Mouse (Mus musculus) hindbrain, embryonic 12.5 days (tissue): ENCODE measurements around the gene Rgs16. TPM values are rescaled to one million over a fixed set of nuclear protein-coding genes. Genes with fewer than 3 reads are reported as not detected.

Experiments
- ATAC-seq: fragments of 200-750 bp; cut with Nextera tagmentation; 2 replicates; pipeline ENCODE4 v1.8.0; 2017; ENCODE audit warnings: moderate TSS enrichment; ENCODE audit not compliant: low FRiP score
- H3K27ac ChIP-seq: fragments of 300-500 bp; sonication (generic); 2 replicates; pipeline ENCODE4 v1.5.1; 2016; ENCODE audit warnings: mild to moderate bottlenecking
- H3K27me3 ChIP-seq: fragments of 300-500 bp; sonication (generic); 2 replicates; pipeline ENCODE4 v1.6.1; 2016; ENCODE audit warnings: mild to moderate bottlenecking
- H3K36me3 ChIP-seq: fragments of 300-500 bp; sonication (generic); 2 replicates; pipeline ENCODE4 v1.6.1; 2016; ENCODE audit warnings: mild to moderate bottlenecking
- H3K4me1 ChIP-seq: fragments of 300-500 bp; sonication (generic); 2 replicates; pipeline ENCODE4 v1.6.1; 2016
- H3K4me2 ChIP-seq: fragments of 300-500 bp; sonication (generic); replicated peaks from 2 replicates; pipeline ENCODE4 v1.6.1; 2016; ENCODE audit warnings: mild to moderate bottlenecking
- H3K4me3 ChIP-seq: fragments of 300-500 bp; sonication (generic); 2 replicates; pipeline ENCODE4 v1.5.1; 2016; ENCODE audit warnings: mild to moderate bottlenecking
- H3K9ac ChIP-seq: fragments of 300-500 bp; sonication (generic); 2 replicates; pipeline ENCODE4 v1.6.1; 2016; ENCODE audit warnings: mild to moderate bottlenecking, moderate library complexity
- H3K9me3 ChIP-seq: fragments of 300-500 bp; sonication (generic); replicated peaks from 2 replicates; pipeline ENCODE4 v1.6.1; 2016; ENCODE audit warnings: mild to moderate bottlenecking
- WGBS: fragments of 180-500 bp; shearing (Covaris S2); methylation state at CpG from one replicate; pipeline ENCODE4 v1.1.7; 2016; 5-methylcytosine and 5-hydroxymethylcytosine counted together
- polyA plus RNA-seq: library from polyadenylated mRNA; unstranded; fragments of >200 nt; fragmentation: Nextera tagmentation; extraction: Ambion mirVana; gene quantifications from 2 replicates; pipeline ENCODE4 v1.2.1, GENCODE M21; 2016

Rgs16 gene
- polyA plus RNA-seq, 1 experiment from 2014 or later = 24.9 TPM

DNA sequence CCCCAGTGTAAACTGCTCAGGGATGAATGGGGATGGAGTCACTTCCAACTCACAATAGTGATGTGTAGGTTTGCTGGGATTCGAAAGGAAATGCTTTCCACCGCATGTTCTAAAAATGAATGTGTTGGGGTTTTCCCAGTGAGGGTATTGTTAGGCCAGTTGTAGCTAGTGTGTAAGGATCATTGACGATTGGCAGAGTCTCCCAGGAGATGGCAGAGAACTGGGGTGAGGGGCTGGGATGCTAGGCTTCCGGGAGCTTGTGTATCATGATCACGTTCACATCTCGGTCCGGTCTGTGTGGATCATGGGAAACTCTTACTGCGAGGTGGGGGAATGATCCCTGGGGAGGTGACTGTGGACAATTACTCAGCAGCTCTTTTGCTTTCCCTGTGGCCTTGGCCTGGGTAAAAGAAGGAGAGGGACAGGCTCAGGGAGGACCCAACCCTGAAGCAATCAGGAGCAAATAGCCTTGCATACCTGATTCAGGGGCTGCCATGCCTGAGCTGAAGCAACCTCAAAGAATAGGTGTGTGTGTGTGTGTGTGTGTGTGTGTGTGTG, 37.2 kb upstream of the Rgs16 start:
- no peaks in the 10 kb centered on the region for H3K9me3 ChIP-seq
- peak overlapping the region; percentile 55 for H3K27ac ChIP-seq
- H3K9ac ChIP-seq = no peak overlapping the region
- H3K4me3 ChIP-seq = no peak overlapping the region
- H3K27me3 ChIP-seq = no peaks in the 10 kb centered on the region
- H3K4me1 ChIP-seq = peaks cover 37% of the 10 kb centered on the region
- WGBS = 46% methylated on average over 8 of the region's 8 CpGs
- ATAC-seq = peak; percentile 39
- H3K4me2 ChIP-seq = peak overlapping the region; percentile 27; the same call in 1 of the 2 replicates
- no peaks in the 10 kb centered on the region for H3K36me3 ChIP-seq

DNA sequence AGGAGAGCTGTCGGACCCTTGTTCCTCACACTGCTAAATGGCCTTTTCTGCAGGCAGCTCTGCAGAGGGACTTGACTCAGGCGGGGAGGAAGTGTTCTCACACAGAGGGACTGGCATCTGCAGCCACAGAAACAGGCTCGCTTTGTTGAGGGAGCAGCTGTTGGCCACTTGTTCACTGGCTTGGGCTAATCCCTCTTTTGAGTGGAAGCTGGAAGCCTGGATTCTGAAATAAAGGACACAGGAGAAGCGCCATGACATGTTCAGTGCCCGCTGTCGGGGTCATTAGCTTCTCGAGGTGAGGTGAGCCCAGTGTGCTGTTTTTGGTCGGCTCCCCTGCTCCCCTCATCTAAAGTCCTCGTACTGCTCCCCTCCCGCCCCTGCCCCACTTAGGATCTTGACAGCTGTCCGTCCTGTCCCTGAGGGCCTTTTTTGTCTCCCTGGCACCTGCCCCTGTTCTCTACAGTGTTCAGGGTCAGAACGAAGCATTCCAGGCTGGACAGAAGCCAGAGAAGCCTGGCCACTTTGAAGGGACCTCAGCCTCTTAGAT, 36.6 kb upstream of the Rgs16 start:
- H3K36me3 ChIP-seq = no peaks in the 10 kb centered on the region
- H3K4me2 ChIP-seq = peak overlapping the region; percentile 27
- peaks cover 34% of the 10 kb centered on the region for H3K4me1 ChIP-seq
- peak overlapping the region; percentile 55 for H3K27ac ChIP-seq
- H3K9me3 ChIP-seq = no peaks in the 10 kb centered on the region
- no peak overlapping the region for H3K9ac ChIP-seq
- no peak overlapping the region for H3K4me3 ChIP-seq
- 4% methylated on average over 12 of the region's 12 CpGs for WGBS
- ATAC-seq = peak; percentile 77
- H3K27me3 ChIP-seq = no peaks in the 10 kb centered on the region

DNA sequence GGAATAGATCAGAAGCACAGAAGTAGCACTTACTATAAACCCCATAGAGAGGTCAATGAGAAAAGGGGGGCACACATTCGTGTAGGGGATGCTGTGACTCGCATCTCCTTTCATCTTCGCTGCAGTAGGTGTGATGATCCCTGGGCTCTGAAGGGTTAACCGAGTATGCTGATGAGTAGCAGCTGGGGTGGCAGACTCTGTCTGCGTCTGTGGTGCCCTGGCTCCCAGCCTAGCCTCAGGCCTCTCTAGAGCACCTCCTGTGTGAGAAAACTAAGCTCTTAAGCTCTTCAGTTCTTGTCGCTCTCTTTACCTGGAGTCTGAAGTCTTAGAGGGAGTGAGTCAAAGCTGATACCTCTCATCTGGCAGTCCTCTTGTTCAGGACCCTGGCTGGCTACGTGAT, 36.0 kb upstream of the Rgs16 start:
- Histone ChIP-seq H3K36me3 (no peaks in the 10 kb centered on the region), H3K4me3 (no peak overlapping the region), H3K4me1 (peaks cover 28% of the 10 kb centered on the region), H3K9me3 (no peaks in the 10 kb centered on the region), H3K4me2 (0 out of 2 replicates have a peak overlapping the region, but pooled peaks have one; percentile 27), H3K27me3 (no peaks in the 10 kb centered on the region), H3K9ac (no peak overlapping the region), H3K27ac (peak overlapping the region; percentile 55; the same call in 1 of the 2 replicates)
- no peak for ATAC-seq
- 9% methylated on average over 7 of the region's 7 CpGs for WGBS

DNA sequence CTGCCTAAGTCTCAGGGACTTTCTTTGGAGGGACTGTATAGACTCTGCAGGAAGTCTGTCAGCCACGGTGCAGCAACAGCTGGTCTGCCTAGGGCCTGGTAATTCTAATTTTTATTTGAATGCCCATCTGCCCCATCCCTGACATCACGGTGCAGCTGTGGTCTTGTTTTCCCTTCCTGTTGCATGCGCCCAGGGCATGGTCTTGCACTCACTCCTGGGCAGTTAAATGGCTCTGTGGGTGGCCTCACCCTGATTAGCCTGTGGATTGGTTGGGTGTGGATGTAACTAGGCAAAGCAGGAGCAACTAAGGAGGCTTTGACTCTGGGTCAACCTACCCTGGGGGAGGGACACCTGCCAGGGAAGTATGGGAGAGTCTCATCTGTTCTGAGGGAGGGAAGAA, 35.2 kb upstream of the Rgs16 start:
- Histone ChIP-seq H3K27ac (no peak overlapping the region), H3K9ac (no peak overlapping the region), H3K27me3 (no peaks in the 10 kb centered on the region), H3K36me3 (no peaks in the 10 kb centered on the region), H3K4me3 (no peak overlapping the region), H3K4me1 (peaks cover 26% of the 10 kb centered on the region), H3K9me3 (no peaks in the 10 kb centered on the region), H3K4me2 (no peak overlapping the region)
- WGBS = 15% methylated on average over 3 of the region's 3 CpGs
- ATAC-seq = peak; percentile 24; the same call in 1 of the 2 replicates

DNA sequence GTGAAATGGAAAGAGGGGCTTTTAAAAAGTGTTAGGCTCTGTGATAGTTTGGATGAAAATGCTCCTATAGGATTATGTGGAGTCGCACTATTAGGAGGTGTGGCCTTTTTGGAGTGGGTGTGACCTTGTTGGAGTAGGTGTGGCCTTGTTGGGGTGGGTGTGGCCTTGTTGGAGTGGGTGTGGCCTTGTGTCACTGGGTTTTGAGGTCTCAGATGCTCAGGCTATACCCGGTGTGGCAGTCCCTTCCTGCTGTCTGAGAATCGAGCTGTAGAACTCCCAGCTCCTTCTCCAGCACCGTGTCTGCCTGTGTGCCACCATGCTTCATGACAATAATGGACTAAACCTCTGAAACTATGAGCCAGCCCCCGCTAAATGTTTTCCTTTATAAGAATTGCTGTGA, 31.5 kb upstream of the Rgs16 start:
- no peak overlapping the region for H3K9ac ChIP-seq
- H3K27ac ChIP-seq = no peak overlapping the region
- H3K27me3 ChIP-seq = no peaks in the 10 kb centered on the region
- no peak overlapping the region for H3K4me2 ChIP-seq
- peaks cover 16% of the 10 kb centered on the region for H3K4me1 ChIP-seq
- H3K9me3 ChIP-seq = no peaks in the 10 kb centered on the region
- no peaks in the 10 kb centered on the region for H3K36me3 ChIP-seq
- H3K4me3 ChIP-seq = no peak overlapping the region
- ATAC-seq = no peak
- 84% methylated on average over 5 of the region's 5 CpGs for WGBS

DNA sequence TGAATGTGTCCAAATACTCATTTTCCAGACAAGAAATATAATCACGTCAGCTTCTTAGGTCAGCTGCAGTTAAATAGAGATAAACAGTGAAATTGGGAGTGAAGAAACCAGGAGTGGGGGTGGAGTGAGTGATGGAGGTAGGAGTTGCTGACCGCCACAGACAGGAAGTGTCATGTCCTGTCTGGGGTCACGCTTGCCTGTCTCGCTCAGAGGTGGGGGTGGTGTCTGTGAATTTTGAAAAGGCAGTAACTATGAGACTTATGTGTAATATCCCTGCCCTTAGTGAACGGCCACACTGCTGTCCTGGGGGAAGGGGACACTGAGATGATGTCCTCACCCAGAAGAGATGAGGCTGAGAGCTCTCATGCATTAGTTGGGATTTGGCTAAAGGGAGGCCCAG, 30.7 kb upstream of the Rgs16 start:
- no peak for ATAC-seq
- Histone ChIP-seq H3K27me3 (no peaks in the 10 kb centered on the region), H3K9me3 (no peaks in the 10 kb centered on the region), H3K4me1 (peaks cover 7% of the 10 kb centered on the region), H3K4me2 (no peak overlapping the region), H3K9ac (no peak overlapping the region), H3K4me3 (no peak overlapping the region), H3K36me3 (no peaks in the 10 kb centered on the region), H3K27ac (no peak overlapping the region)
- 72% methylated on average over 5 of the region's 5 CpGs for WGBS

DNA sequence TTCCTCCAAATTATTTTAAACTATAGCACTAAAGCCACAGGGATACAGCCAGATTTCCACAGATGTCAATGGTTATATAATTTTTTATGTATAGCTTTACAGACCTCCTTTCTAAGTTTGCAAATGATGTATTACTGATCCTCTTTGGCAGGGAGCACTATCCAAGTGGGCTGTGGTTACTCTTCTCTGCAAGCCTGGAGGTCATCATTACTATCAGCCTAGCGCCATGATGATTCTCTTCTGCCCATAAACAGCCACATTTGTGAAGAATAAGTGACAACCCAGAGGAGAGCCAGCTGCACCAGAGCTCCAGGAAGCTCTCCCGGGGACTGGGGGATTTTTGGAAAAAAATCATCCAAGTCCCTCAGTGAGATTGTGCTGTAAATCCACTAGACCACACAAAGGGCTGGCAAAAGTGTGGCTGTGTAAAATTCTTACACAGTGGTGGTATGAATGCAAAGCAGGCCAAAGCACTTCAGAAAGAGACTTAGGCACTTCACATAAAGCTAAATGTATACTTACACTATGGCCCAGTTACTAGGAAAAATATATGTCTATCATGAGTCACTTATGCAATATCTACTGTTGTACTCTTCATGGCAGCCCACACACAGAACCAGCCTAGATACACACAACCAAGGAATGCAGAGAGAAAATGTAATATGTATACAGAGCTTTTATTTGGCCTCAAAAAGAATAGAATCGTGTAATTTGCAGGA, 28.4 kb upstream of the Rgs16 start:
- no peak for ATAC-seq
- Histone ChIP-seq H3K27ac (no peak overlapping the region), H3K9ac (no peak overlapping the region), H3K36me3 (no peaks in the 10 kb centered on the region), H3K9me3 (no peaks in the 10 kb centered on the region), H3K4me2 (no peak overlapping the region), H3K4me1 (no peaks in the 10 kb centered on the region), H3K4me3 (no peak overlapping the region), H3K27me3 (no peaks in the 10 kb centered on the region)
- WGBS = 89% methylated on average over 3 of the region's 3 CpGs

DNA sequence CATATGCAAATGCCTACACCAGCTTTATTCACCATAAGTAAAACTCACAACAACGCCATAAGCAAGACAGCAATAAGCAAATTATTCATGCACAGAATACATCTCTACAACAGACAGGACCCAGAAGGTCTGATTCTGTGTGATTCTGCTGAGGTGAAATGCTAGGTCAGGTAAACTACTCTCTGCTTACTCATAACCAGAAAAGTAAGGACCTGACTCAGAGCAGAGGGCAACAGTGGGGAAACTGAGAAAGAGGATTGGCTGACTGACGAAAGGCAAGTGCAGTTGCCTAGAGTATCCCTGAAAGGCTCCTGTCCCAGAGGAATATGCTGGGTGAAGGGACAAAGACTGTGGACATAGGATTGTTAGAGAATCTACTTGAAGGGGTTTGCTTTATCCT, 27.5 kb upstream of the Rgs16 start:
- no peaks in the 10 kb centered on the region for H3K9me3 ChIP-seq
- no peak for ATAC-seq
- H3K27ac ChIP-seq = no peak overlapping the region
- no peak overlapping the region for H3K9ac ChIP-seq
- no peaks in the 10 kb centered on the region for H3K36me3 ChIP-seq
- H3K27me3 ChIP-seq = no peaks in the 10 kb centered on the region
- H3K4me3 ChIP-seq = no peak overlapping the region
- H3K4me1 ChIP-seq = no peaks in the 10 kb centered on the region
- no peak overlapping the region for H3K4me2 ChIP-seq
- 91% methylated on average over 2 of the region's 2 CpGs for WGBS

DNA sequence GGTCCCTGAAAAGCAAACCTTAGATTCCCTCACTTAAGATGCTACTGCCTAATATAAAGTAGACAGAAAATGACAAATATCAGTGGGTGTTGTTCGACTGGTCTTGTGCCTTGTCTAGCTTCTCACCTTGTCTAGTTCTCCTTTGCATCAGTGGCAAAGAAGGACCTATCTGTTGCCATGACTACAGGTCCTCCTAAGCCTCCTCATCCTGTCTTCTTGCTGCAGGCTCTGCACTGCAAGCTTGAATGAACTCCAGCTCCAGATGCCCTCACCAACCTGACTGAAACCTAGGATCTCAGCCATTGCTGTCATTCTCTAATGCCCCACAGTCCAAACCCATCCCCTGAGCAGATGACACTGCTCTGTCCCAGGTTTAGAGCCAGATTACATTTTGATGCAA, 22.2 kb upstream of the Rgs16 start:
- Histone ChIP-seq H3K9me3 (no peaks in the 10 kb centered on the region), H3K4me1 (no peaks in the 10 kb centered on the region), H3K36me3 (no peaks in the 10 kb centered on the region), H3K27me3 (no peaks in the 10 kb centered on the region), H3K4me3 (no peak overlapping the region), H3K4me2 (no peak overlapping the region), H3K9ac (no peak overlapping the region), H3K27ac (no peak overlapping the region)
- WGBS = 90% methylated on average over 1 of the region's 1 CpGs
- no peak for ATAC-seq

DNA sequence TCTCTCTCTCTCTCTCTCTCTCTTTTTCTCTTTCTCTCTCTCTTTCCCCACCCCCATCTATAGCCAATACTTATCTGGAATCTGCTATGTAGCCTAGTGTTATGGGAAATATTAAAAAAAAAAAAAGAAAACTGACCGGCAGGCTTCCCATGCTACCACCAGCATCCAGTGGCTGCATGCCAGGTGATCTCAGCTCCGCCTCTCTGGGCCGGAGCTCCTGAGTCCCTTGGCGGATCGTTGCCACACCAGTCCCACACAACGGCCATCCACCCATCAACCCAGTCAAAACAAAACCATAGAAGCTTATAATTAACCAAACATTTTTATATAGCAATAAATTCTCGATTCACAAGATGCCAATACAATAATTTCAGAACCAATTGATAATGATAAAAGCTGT, 19.2 kb upstream of the Rgs16 start:
- Histone ChIP-seq H3K4me2 (no peak overlapping the region), H3K9me3 (no peaks in the 10 kb centered on the region), H3K27me3 (no peaks in the 10 kb centered on the region), H3K27ac (no peak overlapping the region), H3K9ac (no peak overlapping the region), H3K4me1 (no peaks in the 10 kb centered on the region), H3K36me3 (no peaks in the 10 kb centered on the region), H3K4me3 (no peak overlapping the region)
- 81% methylated on average over 7 of the region's 7 CpGs for WGBS
- ATAC-seq = no peak

DNA sequence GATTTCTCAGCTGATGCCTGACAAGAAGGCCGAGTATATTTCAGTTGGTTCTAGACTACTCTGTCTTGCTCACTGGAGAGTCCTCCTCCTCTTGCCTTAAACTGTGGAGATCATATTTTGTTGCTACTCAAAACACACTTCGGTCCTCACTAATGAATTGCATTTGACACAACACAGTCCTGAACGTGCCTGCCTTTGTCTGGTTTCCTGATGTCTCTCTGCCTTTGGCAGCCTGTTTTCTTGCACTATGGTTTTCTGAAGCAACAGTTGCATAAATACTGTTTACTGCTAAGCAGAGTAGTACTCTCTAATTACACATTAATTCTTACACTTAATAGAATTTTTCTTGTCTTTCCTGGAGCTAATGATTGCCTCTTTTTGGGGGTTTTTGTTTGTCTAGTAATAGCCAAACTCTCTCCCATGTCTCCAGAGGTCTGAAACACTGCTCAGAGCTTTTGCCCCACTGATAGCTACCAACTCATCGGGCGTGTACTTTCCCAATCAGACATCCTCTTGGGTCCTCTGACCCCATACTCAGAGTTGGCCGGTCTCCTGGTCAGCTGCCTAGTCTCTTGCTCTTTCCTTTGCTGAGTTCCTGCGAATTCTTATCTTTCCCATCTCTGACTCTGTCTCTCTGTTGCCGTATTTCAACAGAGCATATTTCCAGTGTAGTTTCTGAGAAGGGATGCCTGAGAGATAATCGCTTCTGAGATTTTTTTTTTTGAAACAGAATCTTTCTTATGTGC, 18.4 kb upstream of the Rgs16 start:
- no peaks in the 10 kb centered on the region for H3K4me1 ChIP-seq
- no peak overlapping the region for H3K4me2 ChIP-seq
- H3K9me3 ChIP-seq = no peaks in the 10 kb centered on the region
- no peak overlapping the region for H3K4me3 ChIP-seq
- no peaks in the 10 kb centered on the region for H3K36me3 ChIP-seq
- no peaks in the 10 kb centered on the region for H3K27me3 ChIP-seq
- H3K27ac ChIP-seq = no peak overlapping the region
- ATAC-seq = no peak
- H3K9ac ChIP-seq = no peak overlapping the region
- WGBS = 88% methylated on average over 9 of the region's 9 CpGs

DNA sequence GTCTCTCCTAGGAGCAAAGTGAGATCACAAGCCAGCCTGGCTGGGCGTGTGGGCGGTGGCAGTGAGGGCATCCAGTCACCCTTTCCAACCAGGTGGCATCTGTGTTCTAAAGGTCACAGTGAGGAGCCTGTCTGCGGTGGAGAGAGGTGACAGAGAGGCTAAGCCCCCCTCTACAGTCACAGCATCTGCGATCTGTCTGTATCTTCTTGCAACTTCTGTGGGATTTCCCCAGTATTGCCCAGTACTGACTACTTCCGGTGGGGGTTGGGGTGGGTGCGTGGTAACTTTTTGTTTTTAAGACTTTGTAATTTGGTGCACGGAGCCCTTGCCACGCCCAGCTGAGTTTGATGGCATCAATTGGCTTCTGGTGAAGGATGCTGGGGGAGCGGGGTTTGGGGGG, 16.7 kb upstream of the Rgs16 start:
- Histone ChIP-seq H3K9me3 (no peaks in the 10 kb centered on the region), H3K9ac (no peak overlapping the region), H3K36me3 (no peaks in the 10 kb centered on the region), H3K4me2 (no peak overlapping the region), H3K4me1 (no peaks in the 10 kb centered on the region), H3K27me3 (no peaks in the 10 kb centered on the region), H3K4me3 (no peak overlapping the region), H3K27ac (no peak overlapping the region)
- ATAC-seq = no peak
- 79% methylated on average over 9 of the region's 9 CpGs for WGBS
